Comparison of ENCODE assay signal across 31 mouse cellular contexts in the genomic region with DNA sequence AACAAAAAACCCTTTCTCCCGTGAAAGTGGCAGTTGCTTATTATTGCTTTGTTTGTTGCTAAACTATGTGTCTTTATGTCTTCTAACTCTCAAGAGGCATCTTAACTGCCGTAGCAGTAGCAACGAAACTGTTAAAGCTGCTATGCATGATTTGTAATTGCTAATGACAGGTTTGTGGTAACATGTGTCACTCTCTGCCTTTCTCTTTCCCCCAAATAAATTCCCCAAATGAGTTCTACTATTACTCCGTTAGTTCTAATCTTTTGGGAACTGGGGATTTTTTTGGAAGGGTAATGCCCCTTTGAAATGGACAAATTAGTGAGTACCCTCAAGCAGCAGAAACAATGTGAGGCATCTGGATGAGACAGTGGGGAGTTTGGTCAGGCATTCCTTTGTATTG. TPM values are rescaled to one million over a fixed set of nuclear protein-coding genes. Genes with fewer than 3 reads are reported as not detected.
DNase-seq lines count a peak whose midpoint lies in the region; ATAC-seq and TF ChIP-seq lines count a peak whose summit lies in the region.
"Had no signal": no experiment of that assay in that cellular context is flagged by ENCODE, and none has a peak within 500 bp of the region (broad histone marks: within the 10 kb centered on the region; RNA-seq: fewer than 3 reads in every experiment).

No protein-coding gene starts in this region.

- 36% methylated on average over 4 of the region's 4 CpGs for WGBS in hindbrain, embryonic 14.5 days
- WGBS in hindbrain, postnatal 0 days = 48% methylated on average over 4 of the region's 4 CpGs

- peaks cover 21% of the 10 kb centered on the region; the same call in 1 of the 2 replicates for H3K27me3 ChIP-seq in hindbrain, embryonic 14.5 days (ENCODE audit: control insufficient read depth, insufficient read depth, low read length)
- no peaks in the 10 kb centered on the region for H3K27me3 ChIP-seq in hindbrain, postnatal 0 days (ENCODE audit: insufficient read depth, low read length)
- peaks cover 2% of the 10 kb centered on the region for H3K27me3 ChIP-seq in Patski
- H3K27me3 ChIP-seq: CH12.LX; intestine, embryonic 15.5 days had no signal

- in situ Hi-C loops in Patski (cut with MboI; ENCODE audit: low pct_unique_long_range_greater_than_20kb) = no loop called here

- no peak for TF ChIP-seq CTCF in hindbrain, postnatal 0 days (IDR thresholded peaks at IDR 0.05; ENCODE audit: low read depth)
- no peak for TF ChIP-seq CTCF in Patski (IDR thresholded peaks at IDR 0.05)
- no peak for TF ChIP-seq CTCF in layer of hippocampus, adult 2 months (conservative IDR thresholded peaks at IDR 0.05)

- CTCF ChIA-PET in Patski (lab: Charles Lee) = no interaction called here

- H3K4me2 ChIP-seq in hindbrain, embryonic 14.5 days (replicated peaks) = no peak overlapping the region
- no peak overlapping the region for H3K4me2 ChIP-seq in hindbrain, postnatal 0 days (ENCODE audit: low read depth, low read length)
- H3K4me2 ChIP-seq: embryonic facial prominence, embryonic 12.5 days; forebrain, embryonic 12.5 days; heart, embryonic 13.5 days; hindbrain, embryonic 15.5 days; intestine, embryonic 15.5 days had no signal

- no peaks in the 10 kb centered on the region for H3K9me3 ChIP-seq in hindbrain, embryonic 14.5 days (ENCODE audit: control insufficient read depth, low read length)
- H3K9me3 ChIP-seq in hindbrain, postnatal 0 days (ENCODE audit: low read length) = no peaks in the 10 kb centered on the region
- H3K9me3 ChIP-seq: embryonic facial prominence, embryonic 12.5 days; forebrain, embryonic 12.5 days; G1E; heart, embryonic 10.5 days; heart, embryonic 13.5 days; hindbrain, embryonic 15.5 days; intestine, embryonic 15.5 days had no signal

- no peak for ATAC-seq in hindbrain, embryonic 14.5 days (ENCODE audit: low FRiP score)
- ATAC-seq in hindbrain, postnatal 0 days = no peak
- peak; percentile 82 for ATAC-seq in Patski
- ATAC-seq: activated CD4-positive, CD25-positive, alpha-beta regulatory T cell, adult 4 months; forebrain, embryonic 16.5 days; intestine, embryonic 15.5 days had no signal

- no peak overlapping the region for H3K9ac ChIP-seq in hindbrain, embryonic 14.5 days
- H3K9ac ChIP-seq in hindbrain, postnatal 0 days (replicated peaks; ENCODE audit: low read length) = no peak overlapping the region
- H3K9ac ChIP-seq: embryonic facial prominence, embryonic 12.5 days; forebrain, embryonic 12.5 days; heart, embryonic 13.5 days; hindbrain, embryonic 15.5 days; intestine, embryonic 15.5 days had no signal

- H3K4me3 ChIP-seq in hindbrain, embryonic 14.5 days (replicated peaks; ENCODE audit: low read length) = no peak overlapping the region
- no peak overlapping the region for H3K4me3 ChIP-seq in hindbrain, postnatal 0 days (ENCODE audit: low read length)
- H3K4me3 ChIP-seq in layer of hippocampus, adult 2 months = no peak overlapping the region
- H3K4me3 ChIP-seq: embryonic facial prominence, embryonic 12.5 days; erythroblast, embryonic 14.5 days; forebrain, embryonic 12.5 days; heart, embryonic 10.5 days; heart, embryonic 13.5 days; hindbrain, embryonic 15.5 days; intestine, embryonic 15.5 days had no signal

- H3K36me3 ChIP-seq in hindbrain, embryonic 14.5 days (replicated peaks; ENCODE audit: control insufficient read depth, insufficient read depth) = no peaks in the 10 kb centered on the region
- no peaks in the 10 kb centered on the region for H3K36me3 ChIP-seq in hindbrain, postnatal 0 days (ENCODE audit: insufficient read depth, low read length)
- H3K36me3 ChIP-seq: embryonic facial prominence, embryonic 12.5 days; forebrain, embryonic 12.5 days; G1E; heart, embryonic 10.5 days; heart, embryonic 13.5 days; hindbrain, embryonic 15.5 days; intestine, embryonic 15.5 days had no signal

- H3K4me1 ChIP-seq in hindbrain, embryonic 14.5 days (replicated peaks; ENCODE audit: control insufficient read depth, insufficient read depth, low read length) = 0 out of 2 replicates have a peak, but pooled peaks cover 3% of the 10 kb centered on the region
- no peaks in the 10 kb centered on the region for H3K4me1 ChIP-seq in hindbrain, postnatal 0 days (ENCODE audit: insufficient read depth, low read length)
- H3K4me1 ChIP-seq: embryonic facial prominence, embryonic 12.5 days; forebrain, embryonic 12.5 days; heart, embryonic 10.5 days; hindbrain, embryonic 15.5 days; intestine, embryonic 15.5 days had no signal

- POLR2A ChIA-PET in Patski (lab: Charles Lee) = no interaction called here

- no peak overlapping the region for H3K27ac ChIP-seq in hindbrain, embryonic 14.5 days
- H3K27ac ChIP-seq in hindbrain, postnatal 0 days = no peak overlapping the region
- no peak overlapping the region for H3K27ac ChIP-seq in layer of hippocampus, adult 2 months
- H3K27ac ChIP-seq: embryonic facial prominence, embryonic 12.5 days; forebrain, embryonic 12.5 days; heart, embryonic 10.5 days; heart, embryonic 13.5 days; hindbrain, embryonic 15.5 days; intestine, embryonic 15.5 days had no signal

- peak; percentile 5 for DNase-seq in embryo, embryonic 10.5 days (ENCODE audit: low spot score)
- DNase-seq in embryo, embryonic 10 days (ENCODE audit: low spot score) = no peak
- DNase-seq in hindbrain, embryonic 14.5 days (ENCODE audit: low spot score) = peak; percentile 24
- DNase-seq in hindbrain, postnatal 0 days (ENCODE audit: low spot score) = no peak
- DNase-seq in Patski (ENCODE audit: low read depth, low spot score) = no peak
- DNase-seq in retina, embryonic 14.5 days (ENCODE audit: low spot score) = peak; percentile 43
- no peak for DNase-seq in layer of hippocampus, adult 2 months (ENCODE audit: low spot score in 2 of 2)
- no peak for DNase-seq in adrenal gland, adult 18-20 months (ENCODE audit: low spot score in 2 of 2)
- DNase-seq: adrenal gland, postnatal 10 days; adrenal gland, postnatal 36 days; B cell, adult 2 months; cerebellum, adult 11 months; cerebellum, adult 2 months; cerebellum, adult 9-11 months; cerebellum, postnatal 25 days; gastrocnemius, postnatal 25 days; heart, adult 18-20 months; heart, postnatal 14 days; heart, postnatal 4 days; kidney, adult 11 months had no signal

RNA-seq across cellular contexts. Expression of gene Chrdl1, which starts 55.9 kb away (rescaled TPM):
- 3.1 and 4.3 TPM in 2 replicates for polyA plus RNA-seq in hindbrain, embryonic 14.5 days (2014; fragmentation: Nextera tagmentation; extraction: Ambion mirVana)
- total RNA-seq in hindbrain, postnatal 0 days (2014; rRNA removed) = 3.6 TPM in 2 replicates
- polyA plus RNA-seq in hindbrain, postnatal 0 days (2015; fragmentation: Nextera tagmentation; extraction: Ambion mirVana) = 2.1 and 3.2 TPM in 2 replicates
- polyA plus RNA-seq in Patski (2021) = 0.03 TPM
- total RNA-seq in layer of hippocampus, adult 2 months (2021) = 1 to 10 TPM; 3.5 to 6.8 TPM
- 1 to 10 TPM; 2.5 to 6.6 TPM for total RNA-seq in adrenal gland, adult 18-20 months (2021)
- polyA plus RNA-seq: activated CD4-positive, CD25-positive, alpha-beta regulatory T cell, adult 4 months; erythroblast, embryonic 14.5 days; G1E had no signal

Comparison
In these comparisons a context has a peak if more than half of its experiments do, and no peak if none do; other contexts are left out.
1. DNase-seq: peak in embryo, embryonic 10.5 days (single experiment), hindbrain, embryonic 14.5 days (single experiment) and retina, embryonic 14.5 days (single experiment); none in embryo, embryonic 10 days (single experiment), hindbrain, postnatal 0 days (single experiment), Patski (single experiment), layer of hippocampus, adult 2 months (0 of 2) and adrenal gland, adult 18-20 months (0 of 2).